Mouse (Mus musculus) CH12.LX (cell line): ENCODE data around the gene Kxd1. TPM values are rescaled to one million over a fixed set of nuclear protein-coding genes. Genes with fewer than 3 reads are reported as not detected.

Experiments used
- DNase-seq: peaks from one replicate; pipeline ENCODE4 v3.0.0-alpha.2; 2013; ENCODE audit errors: extremely low read depth
- H3K27ac ChIP-seq: 2 replicates; pipeline ENCODE4 v1.5.1; 2012; ENCODE audit warnings: low read depth, mild to moderate bottlenecking, control low read depth, moderate library complexity; ENCODE audit not compliant: insufficient read depth
- H3K27me3 ChIP-seq: replicated peaks from 2 replicates; pipeline ENCODE3; 2012; ENCODE audit warnings: inconsistent platforms
- H3K36me3 ChIP-seq, 2 experiments: replicated peaks in 1 of 2; 2 replicates each; pipeline versions ENCODE3 to v1.6.1; 2012; ENCODE audit warnings: inconsistent platforms in 1 of 2, low read length in 1 of 2, mild to moderate bottlenecking in 1 of 2, mixed read lengths in 1 of 2, moderate library complexity in 1 of 2; ENCODE audit not compliant: control insufficient read depth in 1 of 2, insufficient read depth in 1 of 2
- H3K4me1 ChIP-seq, 2 experiments: 2 replicates each; pipeline ENCODE4 v1.6.1; 2012; ENCODE audit warnings: inconsistent platforms in 1 of 2, moderate library complexity in 1 of 2; ENCODE audit not compliant: insufficient read depth in 2 of 2, control insufficient read depth in 1 of 2
- H3K4me2 ChIP-seq: 2 replicates; pipeline ENCODE4 v1.6.1; 2012; ENCODE audit warnings: low read depth, mild to moderate bottlenecking, control low read depth; ENCODE audit not compliant: poor library complexity, insufficient read depth, severe bottlenecking
- H3K4me3 ChIP-seq, 3 experiments: fragments of 150-350 bp in 1 of 3; sonication (generic) in 1 of 3; replicated peaks in 1 of 3; 2 replicates each; pipeline versions ENCODE3 to v1.5.1; 2011 to 2012; ENCODE audit warnings: low read depth in 2 of 3, low read length in 2 of 3, mild to moderate bottlenecking in 2 of 3, moderate library complexity in 2 of 3, control low read depth in 1 of 3, improper control_type of control experiment in 1 of 3, inconsistent platforms in 1 of 3, mixed read lengths in 1 of 3; ENCODE audit not compliant: poor library complexity in 1 of 3
- H3K79me2 ChIP-seq: replicated peaks from 2 replicates; pipeline ENCODE4 v1.6.1; 2012; ENCODE audit warnings: mild to moderate bottlenecking, moderate library complexity; ENCODE audit not compliant: control insufficient read depth, poor library complexity, insufficient read depth, severe bottlenecking; ENCODE audit errors: extremely low read depth
- H3K9ac ChIP-seq: 2 replicates; pipeline ENCODE4 v1.6.1; 2012; ENCODE audit warnings: low read depth, mild to moderate bottlenecking, control low read depth, moderate library complexity; ENCODE audit not compliant: insufficient read depth
- H3K9me3 ChIP-seq: replicated peaks from 2 replicates; pipeline ENCODE3; 2012; ENCODE audit warnings: low read length, inconsistent platforms, mixed read lengths
- BHLHE40 ChIP-seq: IDR thresholded peaks from 2 replicates; pipeline ENCODE4 v1.6.1; 2011; ENCODE audit warnings: mild to moderate bottlenecking, low read depth, low read length, improper control_type of control experiment
- CHD1 ChIP-seq: IDR thresholded peaks from 2 replicates; pipeline ENCODE4 v1.6.1; 2012; ENCODE audit warnings: low read depth, low read length, improper control_type of control experiment, inconsistent platforms
- CHD2 ChIP-seq: IDR thresholded peaks from 2 replicates; pipeline ENCODE4 v1.6.1; 2011; ENCODE audit warnings: low read length, improper control_type of control experiment
- CTCF ChIP-seq, 2 experiments: IDR thresholded peaks in 1 of 2; conservative IDR thresholded peaks in 1 of 2; 2 replicates each; pipeline ENCODE4 v1.5.1; 2011 to 2012; ENCODE audit warnings: low read depth in 2 of 2, low read length in 2 of 2, improper control_type of control experiment in 1 of 2, inconsistent platforms in 1 of 2, mild to moderate bottlenecking in 1 of 2, moderate library complexity in 1 of 2
- E2F4 ChIP-seq: IDR thresholded peaks from 2 replicates; pipeline ENCODE4 v1.6.1; 2011; ENCODE audit warnings: low read depth, low read length, improper control_type of control experiment; ENCODE audit not compliant: insufficient replicate concordance
- ELF1 ChIP-seq: IDR thresholded peaks from 2 replicates; pipeline ENCODE4 v1.6.1; 2014; ENCODE audit warnings: low read depth, mild to moderate bottlenecking, inconsistent platforms, low read length, improper control_type of control experiment
- EP300 ChIP-seq: IDR thresholded peaks from 2 replicates; pipeline ENCODE4 v1.6.1; 2011; ENCODE audit warnings: low read length, improper control_type of control experiment
- ETS1 ChIP-seq: conservative IDR thresholded peaks from 2 replicates; pipeline ENCODE4 v1.6.1; 2012; ENCODE audit warnings: low read depth, mild to moderate bottlenecking, inconsistent platforms, low read length, improper control_type of control experiment, moderate library complexity
- HCFC1 ChIP-seq: IDR thresholded peaks from 2 replicates; pipeline ENCODE4 v1.6.1; 2012; ENCODE audit warnings: low read depth, mild to moderate bottlenecking, inconsistent platforms, low read length, improper control_type of control experiment
- JUN ChIP-seq: IDR thresholded peaks from 2 replicates; pipeline ENCODE4 v1.6.1; 2011; ENCODE audit warnings: low read depth, mild to moderate bottlenecking, low read length, improper control_type of control experiment, moderate library complexity; ENCODE audit not compliant: insufficient read depth
- JUND ChIP-seq: conservative IDR thresholded peaks from 2 replicates; pipeline ENCODE4 v1.6.1; 2011; ENCODE audit warnings: low read depth, low read length, improper control_type of control experiment
- KAT2A ChIP-seq: IDR thresholded peaks from 2 replicates; pipeline ENCODE4 v1.6.1; 2012; ENCODE audit warnings: low read length, improper control_type of control experiment, inconsistent platforms; ENCODE audit not compliant: insufficient replicate concordance
- MAFK ChIP-seq: IDR thresholded peaks from 2 replicates; pipeline ENCODE4 v1.6.1; 2011; ENCODE audit warnings: low read length, improper control_type of control experiment; ENCODE audit not compliant: insufficient replicate concordance
- MAX ChIP-seq: IDR thresholded peaks from 2 replicates; pipeline ENCODE4 v1.6.1; 2011; ENCODE audit warnings: low read length, improper control_type of control experiment
- MAZ ChIP-seq: IDR thresholded peaks from 2 replicates; pipeline ENCODE4 v1.6.1; 2012; ENCODE audit warnings: low read depth, mild to moderate bottlenecking, inconsistent platforms, low read length, improper control_type of control experiment, moderate library complexity
- MEF2A ChIP-seq: IDR thresholded peaks from 2 replicates; pipeline ENCODE4 v1.6.1; 2014; ENCODE audit warnings: low read depth, mild to moderate bottlenecking, inconsistent platforms, low read length, improper control_type of control experiment, borderline replicate concordance
- MXI1 ChIP-seq: IDR thresholded peaks from 2 replicates; pipeline ENCODE4 v1.6.1; 2011; ENCODE audit warnings: mild to moderate bottlenecking, low read depth, low read length, improper control_type of control experiment
- NELFE ChIP-seq: IDR thresholded peaks from 2 replicates; pipeline ENCODE4 v1.6.1; 2011; ENCODE audit warnings: low read depth, low read length, improper control_type of control experiment
- NRF1 ChIP-seq: IDR thresholded peaks from 2 replicates; pipeline ENCODE4 v1.6.1; 2014; ENCODE audit warnings: low read depth, mild to moderate bottlenecking, inconsistent platforms, low read length, improper control_type of control experiment, moderate library complexity
- PAX5 ChIP-seq: IDR thresholded peaks from 2 replicates; pipeline ENCODE4 v1.6.1; 2012; ENCODE audit warnings: low read length, inconsistent platforms, mixed read lengths
- POLR2A ChIP-seq: IDR thresholded peaks from 2 replicates; pipeline ENCODE4 v1.6.1; 2011; ENCODE audit warnings: low read depth, mild to moderate bottlenecking, improper control_type of control experiment, low read length
- POLR2AphosphoS2 ChIP-seq: IDR thresholded peaks from 2 replicates; pipeline ENCODE4 v1.6.1; 2011; ENCODE audit warnings: low read depth, low read length, improper control_type of control experiment
- RAD21 ChIP-seq: IDR thresholded peaks from 2 replicates; pipeline ENCODE4 v1.6.1; 2011; ENCODE audit warnings: low read depth, mild to moderate bottlenecking, low read length, improper control_type of control experiment, moderate library complexity
- RCOR1 ChIP-seq: conservative IDR thresholded peaks from 2 replicates; pipeline ENCODE4 v1.6.1; 2012; ENCODE audit warnings: low read depth, mild to moderate bottlenecking, inconsistent platforms, low read length, improper control_type of control experiment
- SIN3A ChIP-seq: IDR thresholded peaks from 2 replicates; pipeline ENCODE4 v1.6.1; 2012; ENCODE audit warnings: low read length, improper control_type of control experiment, inconsistent platforms
- SMC3 ChIP-seq: IDR thresholded peaks from 2 replicates; pipeline ENCODE4 v1.6.1; 2011; ENCODE audit warnings: low read depth, low read length, improper control_type of control experiment
- TBP ChIP-seq: conservative IDR thresholded peaks from 2 replicates; pipeline ENCODE4 v1.6.1; 2011; ENCODE audit warnings: low read depth, low read length, improper control_type of control experiment
- TCF12 ChIP-seq: IDR thresholded peaks from 2 replicates; pipeline ENCODE4 v1.6.1; 2014; ENCODE audit warnings: low read depth, mild to moderate bottlenecking, inconsistent platforms, low read length, improper control_type of control experiment
- UBTF ChIP-seq: IDR thresholded peaks from 2 replicates; pipeline ENCODE4 v1.6.1; 2012; ENCODE audit warnings: low read depth, mild to moderate bottlenecking, inconsistent platforms, low read length, improper control_type of control experiment, moderate library complexity
- USF1 ChIP-seq: IDR thresholded peaks from 2 replicates; pipeline ENCODE4 v1.6.1; 2014; ENCODE audit warnings: low read depth, mild to moderate bottlenecking, inconsistent platforms, low read length, improper control_type of control experiment
- USF2 ChIP-seq: conservative IDR thresholded peaks from 2 replicates; pipeline ENCODE4 v1.6.1; 2011; ENCODE audit warnings: low read depth, low read length, improper control_type of control experiment
- ZC3H11A ChIP-seq: IDR thresholded peaks from 2 replicates; pipeline ENCODE4 v1.6.1; 2012; ENCODE audit warnings: low read depth, mild to moderate bottlenecking, inconsistent platforms, low read length, improper control_type of control experiment
- ZMIZ1 ChIP-seq: IDR thresholded peaks from 2 replicates; pipeline ENCODE4 v1.6.1; 2012; ENCODE audit warnings: low read depth, mild to moderate bottlenecking, inconsistent platforms, low read length, improper control_type of control experiment
- ZNF384 ChIP-seq: IDR thresholded peaks from 2 replicates; pipeline ENCODE4 v1.6.1; 2012; ENCODE audit warnings: low read depth, low read length, improper control_type of control experiment, inconsistent platforms
- dilution Hi-C: fragments of 300-500 bp; cut with MboI; formaldehyde crosslinking; loops from 2 replicates; pipeline ENCODE4 v1.14.3; 2020; ENCODE audit warnings: low sequenced_read_pairs; ENCODE audit not compliant: extremely low pct_unique_long_range_greater_than_20kb, extremely low pct_ligation_motif_present
- in situ Hi-C: fragments of 300-500 bp; cut with MboI; formaldehyde crosslinking; loops from 3 replicates; pipeline ENCODE4 v1.14.3; 2019; ENCODE audit warnings: low sequenced_read_pairs, low pct_ligation_motif_present, low pct_unique_long_range_greater_than_20kb, mixed read lengths
- polyA plus RNA-seq: library from polyadenylated mRNA; unstranded; fragments of >175 nt; gene quantifications from 2 replicates; pipeline ENCODE4 v1.2.1, GENCODE M21; 2012; ENCODE audit warnings: low read depth; ENCODE audit not compliant: insufficient read length
- total RNA-seq, 2 experiments: library from RNA; depleted of rRNA; stranded (reverse); fragments of 300-350 nt in 1 of 2; fragments of >200 nt in 1 of 2; gene quantifications; 2 replicates each; pipeline ENCODE4 v1.2.3; 2012 to 2014

Gene Kxd1
- total and polyA plus RNA-seq, 3 experiments = 56.6 to 68.0 (median 63.4) TPM

GRCm38 (mm10) chr8:70487993-70488796 lies 39.6 kb downstream of the Kxd1 start:
- in situ Hi-C loops (no loop called here), dilution Hi-C loops (no loop called here)
- peak; percentile 40; the same call in 1 of the 2 replicates for TF ChIP-seq TCF12
- TF ChIP-seq HCFC1 = no peak
- no peak for TF ChIP-seq CTCF (conservative IDR thresholded peaks at IDR 0.05 in 1 of 2, IDR thresholded peaks at IDR 0.05 in 1 of 2; ENCODE audit: low read depth in 2 of 2, low read length in 2 of 2)
- TF ChIP-seq BHLHE40 = peak; percentile 50; the same call in 1 of the 2 replicates
- TF ChIP-seq NELFE = no peak
- TF ChIP-seq ETS1 = no peak
- no peak for TF ChIP-seq SIN3A
- TF ChIP-seq E2F4 = no peak
- no peak for TF ChIP-seq MEF2A
- peak; percentile 29; the same call in 1 of the 2 replicates for TF ChIP-seq MAX
- TF ChIP-seq POLR2AphosphoS2 = no peak
- no peak for TF ChIP-seq KAT2A
- no peak for TF ChIP-seq ZMIZ1
- no peak for TF ChIP-seq SMC3
- no peak for TF ChIP-seq RCOR1
- no peak for TF ChIP-seq JUN
- TF ChIP-seq RAD21 = no peak
- TF ChIP-seq ZNF384 = no peak
- TF ChIP-seq USF1 = peak; percentile 40
- TF ChIP-seq NRF1 = 0 out of 2 replicates have a peak, but pooled peaks have one; percentile 20
- no peak for TF ChIP-seq EP300
- no peak for TF ChIP-seq CHD1
- no peak for TF ChIP-seq USF2
- TF ChIP-seq POLR2A = 0 out of 2 replicates have a peak, but pooled peaks have one; percentile 24
- TF ChIP-seq CHD2 = no peak
- TF ChIP-seq ZC3H11A = no peak
- TF ChIP-seq MAFK = no peak
- TF ChIP-seq ELF1 = no peak
- TF ChIP-seq TBP = no peak
- no peak for TF ChIP-seq JUND
- TF ChIP-seq UBTF = 0 out of 2 replicates have a peak, but pooled peaks have one; percentile 65
- peak; percentile 65; the same call in 1 of the 2 replicates for TF ChIP-seq MXI1
- no peak for TF ChIP-seq PAX5
- no peak for TF ChIP-seq MAZ
- Histone ChIP-seq H3K4me1 (peaks cover 10 to 25% of the 10 kb centered on the region in 2 experiments), H3K4me2 (peak overlapping the region; percentile 26), H3K27ac (no peak overlapping the region), H3K9ac (no peak overlapping the region), H3K4me3 (peak overlapping the region in 1 of 3 experiments; percentile 9), H3K36me3 (no peaks in the 10 kb centered on the region), H3K27me3 (peaks cover 96% of the 10 kb centered on the region), H3K79me2 (no peaks in the 10 kb centered on the region), H3K9me3 (no peaks in the 10 kb centered on the region)
- no peak for DNase-seq
